Mouse (Mus musculus) embryo, embryonic 11.5 days (tissue): ENCODE measurements at regions not wholly inside any gene's neighbourhood (a gene's known extent, or its start where the extent isn't known, plus 50 kb on each side); places are given as distances from the start of the nearest gene placed in this dataset.

Experiments
- DNase-seq: peaks from one replicate; pipeline ENCODE4 v3.0.0-alpha.2; 2012; ENCODE audit warnings: low read depth, low spot score

DNA sequence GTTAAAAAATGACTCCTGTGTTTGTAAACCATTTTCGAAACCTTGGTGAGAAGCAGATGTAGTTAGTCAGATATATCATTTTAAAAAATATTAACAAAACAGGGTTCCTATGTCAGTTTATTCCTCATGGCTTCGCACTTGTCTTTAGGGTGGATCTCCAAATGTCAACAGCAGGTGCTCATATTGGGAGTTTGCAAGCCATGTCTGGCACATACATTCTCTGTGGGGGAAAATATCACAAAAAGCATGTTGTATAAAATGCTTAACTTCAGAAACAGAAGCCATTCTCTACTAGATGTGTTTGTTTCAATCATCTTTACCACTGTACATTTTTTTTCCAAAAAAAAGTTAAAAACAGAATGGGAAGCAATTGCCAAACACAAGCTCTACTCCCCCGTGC lies 534.7 kb upstream of the Zic4 start:
- DNase-seq = no peak

DNA sequence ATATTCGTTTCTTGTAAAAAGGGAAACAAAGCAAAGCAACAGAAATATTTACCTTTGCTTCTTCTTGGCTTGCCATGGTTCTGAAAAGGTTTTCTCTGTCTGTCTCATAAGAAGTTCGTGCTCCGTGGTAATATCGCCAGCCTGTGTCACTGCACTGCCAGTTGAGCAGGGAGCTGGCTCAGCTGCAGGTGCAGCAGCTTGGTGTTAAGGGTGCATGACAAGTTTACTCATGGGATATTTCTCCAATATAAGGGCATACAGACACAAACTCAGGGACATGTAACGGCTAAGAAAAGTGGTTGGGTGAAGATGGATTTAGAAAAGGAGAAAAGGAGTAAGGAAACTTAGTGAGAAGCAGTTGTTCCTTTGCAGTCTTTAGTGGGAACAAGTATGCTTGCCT lies 533.5 kb upstream of the Zic4 start:
- no peak for DNase-seq

DNA sequence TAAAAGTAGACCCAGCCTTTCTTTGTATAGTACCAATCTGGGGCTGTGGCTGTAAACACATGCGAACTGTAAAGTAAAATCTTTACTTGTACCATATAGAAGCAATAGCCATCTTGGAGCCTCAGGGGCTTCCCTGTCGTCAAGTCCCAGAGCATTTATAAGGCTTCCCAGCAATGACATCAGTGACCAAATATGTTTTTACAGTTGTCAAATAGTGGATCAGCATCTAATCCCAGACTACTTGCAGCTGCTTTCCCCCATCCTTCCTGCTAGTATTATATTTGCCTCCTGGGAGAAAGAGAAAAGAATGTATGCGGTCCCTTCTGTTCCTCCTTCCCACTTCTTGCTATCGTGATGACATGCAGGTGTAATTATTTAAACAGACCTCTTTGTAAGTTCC lies 531.5 kb upstream of the Zic4 start:
- no peak for DNase-seq

DNA sequence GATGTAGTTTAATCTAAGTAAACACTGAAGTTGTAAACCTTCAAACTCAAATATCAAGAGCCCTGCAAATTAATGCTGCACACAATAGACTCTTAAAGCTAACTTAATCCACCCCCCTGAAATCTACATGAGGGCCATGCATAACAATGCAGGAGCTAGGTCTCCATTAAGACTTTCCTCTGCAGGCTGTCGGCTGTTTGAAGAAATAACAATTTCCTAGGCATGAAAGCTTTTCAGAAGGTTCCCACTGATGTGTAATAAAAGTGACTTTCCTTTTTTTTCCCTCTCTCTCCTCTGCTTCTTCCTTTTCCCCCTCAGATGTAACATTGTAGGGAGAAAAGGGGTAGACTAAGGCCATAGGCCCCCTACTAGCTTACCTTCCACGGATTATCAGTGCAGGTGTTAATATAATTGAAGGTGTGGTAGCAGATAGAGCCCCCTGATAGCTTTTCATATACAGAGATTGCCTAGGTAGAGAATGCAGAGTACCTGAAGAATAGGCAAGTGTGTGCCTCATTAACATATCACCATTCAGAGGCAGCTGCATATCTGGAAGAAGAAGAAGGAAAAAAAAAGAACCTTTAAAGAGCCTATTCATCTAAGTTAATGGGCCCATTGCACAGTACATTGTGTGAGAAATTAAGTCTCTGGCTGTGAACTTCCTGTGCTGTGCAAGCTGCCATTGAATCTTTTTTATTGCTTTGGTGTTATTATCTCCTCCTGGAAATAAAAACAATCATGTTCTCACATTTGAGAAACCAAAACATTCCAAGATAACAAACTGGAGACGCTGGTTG lies 528.3 kb upstream of the Zic4 start:
- no peak for DNase-seq

DNA sequence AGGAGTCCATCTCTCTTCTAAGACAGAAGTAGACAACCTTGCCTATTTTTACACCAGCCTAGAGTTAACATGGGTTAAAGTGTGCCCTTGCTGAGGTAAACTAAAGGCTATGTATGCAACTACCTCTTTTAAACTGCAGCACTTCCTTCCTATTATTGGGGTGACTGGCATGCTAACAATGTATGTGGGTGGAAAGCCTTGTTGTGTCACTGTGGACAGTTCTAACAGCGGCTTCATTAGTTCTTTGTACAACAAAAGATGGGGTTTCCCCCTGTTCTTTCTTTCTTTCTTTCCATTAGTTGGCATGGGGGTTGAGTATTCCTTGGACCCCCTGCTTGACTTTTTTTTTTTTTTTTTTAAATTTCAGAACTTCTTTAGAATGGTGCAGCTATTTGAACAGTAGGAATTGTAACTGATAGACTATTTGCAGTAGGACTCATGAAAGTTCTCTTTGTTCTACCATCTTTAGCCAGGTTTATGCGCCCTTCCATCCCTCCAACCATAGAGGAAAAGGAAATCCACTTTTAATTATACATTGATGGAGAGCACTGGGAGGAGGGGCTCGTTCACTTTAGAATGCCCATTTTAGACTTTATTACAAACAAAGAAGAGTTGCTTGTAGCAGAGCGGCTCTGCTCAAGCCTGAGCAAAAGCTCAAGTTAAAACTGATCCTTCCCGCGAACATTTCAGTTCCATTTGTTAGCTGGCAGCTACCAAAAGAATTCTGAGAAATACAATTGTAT lies 523.9 kb upstream of the Zic4 start:
- no peak for DNase-seq

DNA sequence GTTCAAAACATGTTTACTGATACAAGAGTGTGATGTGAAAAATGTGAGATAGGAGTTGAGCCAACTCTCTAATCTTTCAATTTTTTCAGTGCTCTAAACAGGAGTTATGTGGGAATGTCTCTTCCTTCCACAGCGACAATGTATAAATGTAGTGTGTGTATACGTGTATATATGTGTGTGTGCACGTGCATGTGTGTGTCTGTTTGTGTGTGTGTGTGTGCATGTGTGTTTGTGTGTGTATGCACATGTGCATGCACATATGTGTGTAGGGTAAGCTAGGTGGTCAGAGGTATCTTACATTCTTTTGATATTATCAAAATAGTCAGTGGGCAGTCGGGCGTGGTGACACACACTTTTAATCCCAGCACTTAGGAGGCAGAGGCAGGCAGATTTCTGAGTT lies 511.2 kb upstream of the Zic4 start:
- DNase-seq = no peak

DNA sequence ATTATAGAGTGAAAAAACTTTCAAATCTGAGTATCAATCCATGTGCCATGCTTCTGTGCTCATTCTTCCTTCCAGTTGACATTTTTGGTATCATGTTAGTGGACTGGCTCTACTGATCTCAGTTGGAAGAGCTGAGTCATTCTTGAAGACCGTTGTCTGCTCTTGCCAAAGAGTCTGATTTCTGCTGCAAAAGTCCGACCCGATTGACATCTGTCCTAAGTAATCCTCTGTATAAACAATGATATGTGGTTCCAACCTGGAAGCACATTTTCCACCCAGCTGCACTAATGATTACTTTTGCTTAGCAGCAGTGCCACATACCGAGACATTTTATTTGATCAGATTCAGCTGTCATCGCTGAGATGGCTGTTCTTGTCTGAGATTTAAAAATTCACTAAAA lies 490.6 kb upstream of the Zic4 start:
- DNase-seq = no peak

DNA sequence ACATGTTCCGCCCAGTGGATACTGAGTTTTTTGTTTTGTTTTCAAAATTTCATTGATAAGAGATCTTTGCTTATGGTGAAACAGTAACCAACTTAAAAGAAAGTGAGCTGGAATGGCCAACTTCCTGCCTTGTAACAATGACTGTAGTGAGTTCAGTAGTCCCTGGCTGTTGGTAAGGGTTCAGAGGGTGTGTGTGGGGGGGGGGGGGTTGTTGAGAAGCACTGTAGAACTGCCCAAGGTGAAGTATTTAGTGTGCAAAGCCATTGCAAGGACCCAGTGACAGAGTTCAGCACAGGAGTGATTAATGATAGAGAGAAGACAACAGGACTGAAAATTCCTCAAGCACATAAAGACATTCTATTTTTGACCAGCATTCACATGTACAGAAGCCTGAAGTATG lies 477.7 kb upstream of the Zic4 start:
- no peak for DNase-seq

DNA sequence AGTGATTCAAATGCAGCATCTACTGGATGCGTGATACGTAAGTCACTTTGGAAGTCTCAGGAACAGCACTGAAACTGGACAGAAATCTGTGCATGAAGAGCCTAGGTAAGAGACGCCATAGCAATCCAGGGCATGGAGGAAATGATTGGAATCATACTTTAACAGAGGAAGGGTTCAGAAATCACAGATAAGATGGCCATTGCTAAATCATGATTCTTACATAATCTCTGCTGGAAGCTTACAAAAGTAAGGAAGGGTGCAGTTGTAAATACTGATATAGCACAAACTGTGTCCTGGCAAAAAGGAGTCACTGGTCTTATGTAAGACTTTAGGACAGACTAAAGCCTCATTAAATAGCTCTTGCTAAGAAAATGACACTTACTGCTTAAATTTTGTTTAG lies 474.8 kb upstream of the Zic4 start:
- DNase-seq = no peak

DNA sequence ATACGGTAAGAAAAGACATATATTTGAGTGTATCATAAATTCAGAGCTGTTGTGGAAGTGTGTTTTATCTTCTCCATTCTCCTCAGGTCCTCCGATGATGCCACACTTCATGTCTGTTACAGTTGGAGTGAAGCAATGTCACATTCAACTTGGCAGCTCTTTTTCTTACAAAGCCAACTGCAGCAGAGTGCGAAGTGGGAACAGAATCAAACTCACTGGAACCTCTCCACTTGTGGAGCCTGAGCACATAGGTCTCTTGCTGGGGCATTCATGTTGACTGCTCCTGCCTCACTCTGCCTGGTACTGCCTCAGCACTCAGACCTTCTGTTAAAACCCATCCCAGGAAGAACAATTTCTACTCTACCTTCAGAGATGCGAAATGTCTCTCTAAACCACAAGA lies 471.4 kb upstream of the Zic4 start:
- DNase-seq = no peak

DNA sequence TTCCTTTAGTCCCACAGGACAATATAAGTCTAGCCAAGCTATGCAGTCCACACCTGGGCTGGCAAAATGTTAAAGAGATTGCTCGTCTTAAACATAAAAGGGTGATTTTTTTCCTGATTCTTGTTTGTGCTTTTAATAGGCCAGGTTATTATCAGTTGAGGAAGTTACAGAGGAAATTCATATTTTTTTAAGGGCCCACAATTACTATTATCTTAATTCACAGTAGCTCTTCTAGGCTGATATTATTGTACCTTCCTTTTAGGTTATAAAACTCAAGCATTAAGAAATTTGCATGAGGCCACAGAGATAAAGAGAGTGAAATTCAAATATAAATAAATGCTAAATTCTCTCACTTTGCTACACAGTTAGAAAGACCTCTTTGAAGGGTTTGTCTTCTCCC lies 469.4 kb upstream of the Zic4 start:
- no peak for DNase-seq

DNA sequence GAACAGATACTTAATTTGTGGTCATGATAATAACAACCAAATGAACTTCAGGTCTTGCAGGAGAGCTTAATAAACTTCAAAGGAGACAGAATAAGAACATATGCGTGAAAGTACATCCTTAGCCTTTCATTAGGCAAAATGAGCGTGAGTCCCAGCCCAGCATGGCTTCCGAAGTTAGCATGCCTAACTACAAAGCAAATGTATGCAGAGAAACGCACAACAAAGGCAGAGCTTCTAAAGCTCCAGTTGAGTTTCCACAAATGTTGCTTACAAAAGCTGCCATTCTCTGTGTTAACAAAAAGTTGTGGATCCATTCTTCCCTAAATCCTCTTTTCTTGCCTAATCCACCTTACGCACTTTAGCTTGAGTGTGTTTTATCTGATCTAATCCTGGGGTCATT lies 458.7 kb upstream of the Zic4 start:
- DNase-seq = no peak

DNA sequence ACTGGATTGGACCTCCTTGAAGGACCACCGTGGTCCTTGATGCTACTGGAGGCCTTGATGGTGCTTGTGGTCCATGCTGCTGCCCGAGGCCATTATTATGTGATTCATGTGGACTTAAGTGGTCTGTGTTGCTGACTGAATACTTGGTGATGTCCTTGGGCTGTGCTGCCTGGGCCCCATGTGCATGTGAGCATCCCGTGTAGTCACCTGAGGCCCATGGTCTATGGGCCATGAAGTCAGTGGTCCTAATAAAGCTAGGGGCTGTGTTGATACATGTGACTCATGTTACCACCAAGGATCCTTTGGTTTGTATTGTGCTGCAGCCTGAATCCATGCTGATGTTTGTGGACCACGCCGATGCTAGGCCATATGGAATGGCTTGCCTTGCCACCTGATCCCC lies 456.1 kb upstream of the Zic4 start:
- DNase-seq = no peak

DNA sequence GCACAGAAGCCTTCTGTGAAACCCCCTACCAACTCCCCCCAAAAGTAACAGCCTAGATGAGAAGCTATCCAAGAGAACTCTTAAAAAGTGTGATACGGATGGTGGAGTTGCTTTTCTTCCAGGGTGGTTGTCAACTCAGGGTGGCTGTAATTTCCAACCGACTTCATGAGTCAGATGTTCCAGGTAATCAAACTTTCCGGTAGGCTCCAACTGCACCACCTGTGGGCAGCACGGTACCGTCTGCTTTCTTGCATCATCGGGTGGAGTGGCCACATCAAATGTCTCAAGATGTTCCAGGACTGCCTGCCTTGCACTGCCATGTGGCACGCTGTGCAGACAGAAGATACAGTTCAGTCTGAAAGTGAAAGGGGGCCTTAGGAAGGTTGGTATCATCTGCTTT lies 455.5 kb upstream of the Zic4 start:
- DNase-seq = no peak

DNA sequence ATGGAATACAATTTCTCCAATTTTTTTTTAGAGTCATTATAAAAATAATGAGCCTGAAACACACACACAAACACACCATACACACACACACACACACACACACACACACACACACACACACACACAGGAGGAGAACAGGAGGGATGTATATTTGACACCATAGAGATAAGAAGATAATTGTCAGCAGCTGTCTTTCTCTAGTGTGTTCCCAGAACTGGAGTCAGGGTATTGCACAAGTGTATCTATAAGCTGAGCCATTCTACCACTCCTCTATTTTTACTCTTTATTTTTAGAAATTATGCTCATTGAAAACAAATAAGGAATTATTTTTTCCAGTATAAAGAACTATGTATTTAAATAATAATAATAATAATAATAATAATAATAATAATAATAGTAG lies 407.6 kb upstream of the Zic4 start:
- DNase-seq = no peak

DNA sequence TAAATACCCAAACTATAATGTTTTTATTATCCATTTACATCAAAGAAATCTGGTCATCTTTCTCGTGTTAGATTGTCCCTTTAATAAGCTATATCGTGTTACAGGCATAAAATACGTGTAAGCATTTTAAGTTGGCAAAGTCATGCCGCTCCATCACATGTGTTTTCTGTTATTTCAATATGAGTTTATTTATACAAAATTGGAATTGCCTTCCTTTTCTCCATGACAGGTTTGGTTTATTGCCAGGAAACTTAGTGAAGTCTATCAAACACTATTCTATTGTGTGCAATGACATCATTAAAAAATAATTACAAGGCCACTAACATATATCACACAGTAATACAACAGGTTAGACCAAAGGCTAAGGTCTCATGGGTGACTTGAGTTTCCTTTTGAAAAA lies 400.8 kb upstream of the Zic4 start:
- DNase-seq = no peak

DNA sequence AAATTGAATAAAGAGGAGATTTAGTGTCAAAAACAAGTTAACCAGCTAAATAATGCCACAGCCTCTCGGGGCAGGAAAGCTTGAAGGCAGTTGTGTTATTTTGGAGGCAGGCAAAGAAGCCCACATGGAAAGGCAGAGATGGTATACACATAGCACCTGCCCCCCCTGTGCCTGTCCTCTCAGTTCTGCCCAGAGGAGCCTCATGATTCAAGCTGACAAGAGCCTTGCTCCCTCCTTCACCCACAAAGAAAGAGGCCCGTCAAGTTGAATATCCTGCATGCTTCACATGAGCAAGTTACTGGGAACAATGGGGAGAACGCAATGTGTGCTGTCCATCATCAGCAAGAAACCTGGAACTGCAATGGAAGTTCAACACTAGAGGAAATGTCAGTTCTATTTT lies 398.2 kb upstream of the Zic4 start:
- no peak for DNase-seq

DNA sequence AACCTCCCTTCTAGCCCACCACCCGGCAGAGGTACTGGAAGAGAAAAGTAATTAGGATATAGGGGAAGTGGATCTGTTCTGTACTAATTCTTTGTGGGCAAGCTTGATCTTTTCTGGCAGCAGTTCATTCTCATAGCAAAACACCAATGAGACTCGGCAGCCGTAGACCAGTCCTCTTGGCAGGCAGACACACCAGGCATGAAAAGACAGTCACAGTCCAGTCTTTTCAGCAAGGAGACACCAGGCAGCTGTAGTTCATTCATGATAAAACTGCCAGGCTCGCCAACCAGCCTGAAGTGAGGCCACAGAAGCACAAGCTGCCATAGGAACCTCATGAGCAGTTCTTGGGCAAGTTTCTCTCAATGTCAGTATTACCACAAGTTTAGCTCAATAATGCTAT lies 383.5 kb upstream of the Zic4 start:
- DNase-seq = no peak

DNA sequence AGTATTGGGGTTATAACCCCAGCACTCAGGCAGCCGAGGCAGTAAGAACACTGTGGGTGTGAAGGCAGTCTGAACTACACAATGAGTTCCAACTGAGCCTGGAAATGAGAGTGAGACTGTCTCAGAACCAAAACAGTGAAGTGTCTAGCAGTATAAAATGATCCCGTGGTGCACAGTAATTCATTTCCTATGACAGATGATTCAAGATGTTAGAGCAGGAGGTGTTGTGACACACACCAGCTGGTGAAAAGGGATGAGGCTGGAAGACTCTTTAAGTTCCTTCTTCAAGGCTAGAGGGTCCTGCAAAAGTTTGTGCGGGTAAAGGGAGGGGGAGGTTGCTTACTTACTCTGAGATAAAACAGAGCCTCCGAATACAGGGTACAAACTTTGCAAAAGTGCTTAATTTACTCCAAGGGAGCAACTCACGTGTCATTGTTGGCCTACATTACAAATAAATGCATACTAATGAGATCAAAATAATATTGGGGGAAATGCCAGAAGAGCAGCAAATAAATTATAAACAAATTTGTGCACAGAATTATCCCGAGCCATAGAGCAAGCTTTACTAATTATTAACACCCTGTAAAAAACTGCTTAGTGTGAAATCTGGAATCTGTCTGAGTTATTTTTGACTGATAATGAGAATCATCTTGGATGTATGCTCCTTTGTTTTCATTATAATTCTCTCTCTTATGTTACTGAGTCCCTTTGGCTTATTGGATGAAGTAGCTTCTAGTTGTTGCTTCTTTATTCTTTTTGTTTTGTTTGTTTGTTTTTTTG lies 382.0 kb upstream of the Zic4 start:
- no peak for DNase-seq

DNA sequence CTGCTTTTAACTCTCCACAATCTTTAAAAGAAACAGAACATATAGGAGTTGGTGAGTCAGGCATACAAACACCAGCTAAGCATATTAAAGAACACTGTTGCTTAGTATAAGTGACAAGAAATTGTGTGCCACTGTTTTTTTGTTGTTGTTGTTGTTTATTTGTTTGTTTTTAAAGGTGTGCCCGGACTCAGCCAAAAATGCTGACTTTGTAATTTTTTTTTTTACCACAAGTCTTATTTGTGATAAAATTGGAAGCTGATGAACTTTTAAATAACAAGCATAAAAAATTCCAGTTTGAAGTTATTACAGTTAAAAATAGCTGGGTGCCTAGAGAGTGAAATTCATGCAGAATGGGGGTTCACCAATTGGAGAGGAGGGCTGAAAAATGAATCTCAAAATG lies 363.0 kb upstream of the Zic4 start:
- DNase-seq = no peak

DNA sequence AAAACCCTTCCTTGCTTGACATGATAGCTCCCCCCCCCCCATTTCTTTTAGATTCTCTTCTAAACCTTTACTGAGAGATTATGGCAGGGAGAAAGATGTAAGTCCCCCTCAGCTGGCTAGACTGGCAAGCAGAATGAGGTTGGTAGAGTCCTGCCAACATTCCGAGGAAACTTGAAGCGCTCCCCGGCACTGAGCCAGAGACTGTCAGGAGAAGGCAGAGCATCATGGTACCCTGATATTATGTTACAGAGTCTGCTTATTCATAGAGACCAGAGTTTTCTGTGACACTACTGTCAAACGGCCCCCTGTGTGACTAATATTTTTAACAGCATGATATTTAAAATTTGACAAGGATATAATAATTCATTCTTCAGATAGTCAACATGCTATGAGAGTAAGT lies 358.0 kb upstream of the Zic4 start:
- DNase-seq = peak; percentile 19

DNA sequence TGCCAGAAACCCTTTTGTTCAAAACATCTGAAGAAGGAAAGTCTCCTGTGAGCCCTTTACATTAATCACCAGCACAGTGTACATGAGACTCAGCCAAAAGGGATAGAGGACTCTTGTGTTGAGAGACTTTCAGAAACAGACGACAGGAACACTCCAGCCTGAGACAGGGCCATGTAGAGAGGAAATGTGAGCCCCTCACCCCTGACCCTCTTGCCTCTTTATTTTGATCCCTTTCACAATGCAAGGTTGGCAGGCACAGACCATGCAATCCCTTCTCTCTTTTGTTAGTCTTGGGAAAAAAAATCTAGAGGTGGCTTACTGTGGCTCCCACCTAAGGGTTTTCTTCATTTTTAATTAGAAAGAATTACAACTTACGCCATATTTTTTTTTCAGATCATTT lies 321.7 kb upstream of the Zic4 start:
- peak; percentile 19 for DNase-seq

DNA sequence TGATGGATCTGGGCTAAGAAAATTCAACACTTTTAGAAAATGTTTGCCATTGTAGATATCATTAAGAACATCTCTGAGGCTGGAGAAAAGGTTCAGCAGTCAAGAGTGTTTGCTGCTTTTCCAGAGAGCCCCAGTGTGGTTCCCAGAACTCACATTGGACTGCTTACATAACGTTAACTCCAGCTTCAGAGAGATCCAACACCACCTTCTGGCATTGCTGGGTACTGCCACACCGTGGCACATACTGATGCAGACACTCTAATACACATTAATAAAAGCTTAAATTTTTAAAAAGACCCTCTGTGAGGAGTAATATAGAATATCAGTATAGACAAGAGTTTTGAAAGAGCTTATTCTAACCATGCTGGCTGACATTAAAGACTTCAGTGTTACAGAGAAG lies 313.6 kb upstream of the Zic4 start:
- DNase-seq = no peak
